Mouse (Mus musculus) stomach, postnatal 0 days (tissue): ENCODE results near the gene Pkd1. TPM values are rescaled to one million over a fixed set of nuclear protein-coding genes. Genes with fewer than 3 reads are reported as not detected.

Source experiments
- ATAC-seq: fragments of 200-750 bp; cut with Nextera tagmentation; 2 replicates; pipeline ENCODE4 v1.8.0; 2017; ENCODE audit not compliant: low FRiP score, low TSS enrichment
- DNase-seq: peaks from one replicate; pipeline ENCODE4 v3.0.0-alpha.2; 2016; ENCODE audit warnings: low spot score
- H3K27ac ChIP-seq: fragments of 300-500 bp; sonication (generic); replicated peaks from 2 replicates; pipeline ENCODE4 v1.5.1; 2014; ENCODE audit warnings: mild to moderate bottlenecking, control low read depth
- H3K27me3 ChIP-seq: fragments of 300-500 bp; sonication (generic); 2 replicates; pipeline ENCODE4 v1.6.1; 2014; ENCODE audit warnings: low read length; ENCODE audit not compliant: control insufficient read depth, insufficient read depth
- H3K36me3 ChIP-seq: fragments of 300-500 bp; sonication (generic); 2 replicates; pipeline ENCODE4 v1.6.1; 2014; ENCODE audit warnings: low read length, mixed read lengths; ENCODE audit not compliant: control insufficient read depth, insufficient read depth
- H3K4me1 ChIP-seq: fragments of 300-500 bp; sonication (generic); replicated peaks from 2 replicates; pipeline ENCODE4 v1.6.1; 2014; ENCODE audit warnings: antibody characterized with exemption; ENCODE audit not compliant: control insufficient read depth, insufficient read depth
- H3K4me2 ChIP-seq: fragments of 300-500 bp; sonication (generic); replicated peaks from 2 replicates; pipeline ENCODE4 v1.6.1; 2014; ENCODE audit warnings: low read depth, mild to moderate bottlenecking, control low read depth, moderate library complexity
- H3K4me3 ChIP-seq: fragments of 300-500 bp; sonication (generic); 2 replicates; pipeline ENCODE4 v1.5.1; 2014; ENCODE audit warnings: low read depth, low read length, control low read depth
- H3K9ac ChIP-seq: fragments of 300-500 bp; sonication (generic); 2 replicates; pipeline ENCODE4 v1.6.1; 2014; ENCODE audit warnings: mild to moderate bottlenecking, low read length, control low read depth, mixed read lengths
- H3K9me3 ChIP-seq: fragments of 300-500 bp; sonication (generic); 2 replicates; pipeline ENCODE4 v1.6.1; 2016; ENCODE audit warnings: low read length; ENCODE audit not compliant: control insufficient read depth
- CTCF ChIP-seq: IDR thresholded peaks from 2 replicates; pipeline ENCODE4 v1.5.1; 2016; ENCODE audit warnings: antibody characterized with exemption, low read depth, mild to moderate bottlenecking, moderate library complexity
- EP300 ChIP-seq: optimal IDR thresholded peaks from 2 replicates; pipeline ENCODE3; 2016; ENCODE audit warnings: antibody characterized with exemption
- WGBS: fragments of 180-500 bp; shearing (Covaris S2); extraction: QIAGEN DNeasy Blood & Tissue Kit; methylation state at CpG from one replicate; pipeline ENCODE4 v1.1.7; 2014; 5-methylcytosine and 5-hydroxymethylcytosine counted together
- polyA plus RNA-seq: library from polyadenylated mRNA; unstranded; fragments of >200 nt; fragmentation: Nextera tagmentation; extraction: Ambion mirVana; gene quantifications from 2 replicates; pipeline ENCODE4 v1.2.1, GENCODE M21; 2015

The Pkd1 gene
- polyA plus RNA-seq, 1 experiment from 2014 or later, result 12.3 TPM

GRCm38 (mm10) chr17:24545247-24545646 lies 4.4 kb upstream of the Pkd1 start:
- Histone ChIP-seq H3K27me3 (no peaks in the 10 kb centered on the region), H3K9ac (no peak overlapping the region), H3K4me2 (no peak overlapping the region), H3K4me1 (no peaks in the 10 kb centered on the region), H3K27ac (no peak overlapping the region), H3K9me3 (no peaks in the 10 kb centered on the region), H3K36me3 (no peaks in the 10 kb centered on the region), H3K4me3 (no peak overlapping the region)
- WGBS, result 95% methylated on average over 2 of the region's 2 CpGs
- ATAC-seq (no peak), DNase-seq (no peak)
- TF ChIP-seq CTCF (no peak), EP300 (no peak)

DNA sequence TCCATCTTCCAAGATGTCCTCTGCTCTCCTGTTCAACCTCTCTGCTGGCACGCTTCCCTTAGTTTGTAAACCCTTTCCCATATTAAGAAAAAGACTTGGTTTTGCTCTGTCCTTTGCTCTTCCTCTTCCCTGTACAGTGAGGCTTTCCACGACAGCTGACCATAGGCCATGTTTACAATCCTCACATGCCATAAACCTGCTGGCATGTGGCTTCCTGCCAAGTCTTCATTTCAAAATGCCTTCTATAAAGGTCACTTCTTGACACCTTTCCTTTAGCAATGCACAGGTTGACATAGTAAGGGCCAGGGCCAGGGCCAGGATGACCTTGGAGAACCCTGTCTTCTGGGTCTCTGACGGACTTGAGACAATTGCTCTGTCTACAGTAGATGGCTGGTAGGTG lies 3.4 kb upstream of the Pkd1 start:
- Histone ChIP-seq H3K4me3 (no peak overlapping the region), H3K4me2 (no peak overlapping the region), H3K9ac (no peak overlapping the region), H3K9me3 (no peaks in the 10 kb centered on the region), H3K27ac (no peak overlapping the region), H3K27me3 (no peaks in the 10 kb centered on the region), H3K36me3 (no peaks in the 10 kb centered on the region), H3K4me1 (no peaks in the 10 kb centered on the region)
- no peak for ATAC-seq
- WGBS, result 64% methylated on average over 3 of the region's 3 CpGs
- no peak for TF ChIP-seq CTCF
- TF ChIP-seq EP300, result no peak
- DNase-seq, result peak; percentile 23

GRCm38 (mm10) chr17:24548435-24548834 lies 1.2 kb upstream of the Pkd1 start:
- H3K9me3 ChIP-seq, result no peaks in the 10 kb centered on the region
- ATAC-seq (no peak), DNase-seq (no peak)
- no peaks in the 10 kb centered on the region for H3K4me1 ChIP-seq
- WGBS, result 21% methylated on average over 9 of the region's 9 CpGs
- H3K27ac ChIP-seq, result peak overlapping the region; percentile 83
- no peaks in the 10 kb centered on the region for H3K27me3 ChIP-seq
- H3K9ac ChIP-seq, result peak overlapping the region; percentile 52; the same call in 1 of the 2 replicates
- H3K4me2 ChIP-seq, result peak overlapping the region; percentile 80
- peak overlapping the region; percentile 94 for H3K4me3 ChIP-seq
- TF ChIP-seq EP300 (no peak), CTCF (no peak)
- no peaks in the 10 kb centered on the region for H3K36me3 ChIP-seq

DNA sequence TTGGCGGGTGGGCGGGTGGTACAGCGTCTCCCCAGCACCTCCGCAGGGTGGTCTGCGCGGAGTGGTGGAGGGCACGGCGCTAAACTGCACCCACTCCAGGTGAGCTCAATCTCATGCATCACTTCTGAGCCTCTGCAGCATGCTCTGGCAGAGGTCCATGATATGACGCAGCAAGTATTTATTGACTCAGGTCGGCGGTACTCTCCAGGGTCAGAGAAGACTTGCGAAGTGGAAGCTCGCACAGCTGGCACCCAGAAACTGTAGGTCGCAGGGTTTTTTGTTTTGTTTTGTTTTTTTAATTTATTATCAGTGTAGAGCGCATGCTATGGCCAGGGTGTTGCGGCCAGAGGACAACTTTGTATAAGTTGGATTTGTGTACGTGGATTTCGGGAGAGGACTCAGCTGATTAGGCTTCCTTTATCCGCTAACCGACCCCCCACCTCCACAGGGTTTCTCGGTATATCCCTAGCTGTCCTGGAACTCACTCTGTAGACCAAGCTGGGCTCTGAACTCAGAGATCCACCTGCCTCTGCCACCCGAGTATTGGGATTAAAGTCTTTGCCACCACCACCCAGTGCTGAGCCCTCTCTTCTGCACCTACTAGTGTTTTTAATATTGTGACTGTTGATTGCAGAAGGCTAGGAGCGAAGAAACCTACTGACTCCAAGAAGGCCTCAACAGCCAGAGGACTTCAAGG lies 565 bp upstream of the Pkd1 start:
- DNase-seq (peak; percentile 86), ATAC-seq (peak; percentile 38)
- WGBS, result 2% methylated on average over 23 of the region's 23 CpGs

DNA sequence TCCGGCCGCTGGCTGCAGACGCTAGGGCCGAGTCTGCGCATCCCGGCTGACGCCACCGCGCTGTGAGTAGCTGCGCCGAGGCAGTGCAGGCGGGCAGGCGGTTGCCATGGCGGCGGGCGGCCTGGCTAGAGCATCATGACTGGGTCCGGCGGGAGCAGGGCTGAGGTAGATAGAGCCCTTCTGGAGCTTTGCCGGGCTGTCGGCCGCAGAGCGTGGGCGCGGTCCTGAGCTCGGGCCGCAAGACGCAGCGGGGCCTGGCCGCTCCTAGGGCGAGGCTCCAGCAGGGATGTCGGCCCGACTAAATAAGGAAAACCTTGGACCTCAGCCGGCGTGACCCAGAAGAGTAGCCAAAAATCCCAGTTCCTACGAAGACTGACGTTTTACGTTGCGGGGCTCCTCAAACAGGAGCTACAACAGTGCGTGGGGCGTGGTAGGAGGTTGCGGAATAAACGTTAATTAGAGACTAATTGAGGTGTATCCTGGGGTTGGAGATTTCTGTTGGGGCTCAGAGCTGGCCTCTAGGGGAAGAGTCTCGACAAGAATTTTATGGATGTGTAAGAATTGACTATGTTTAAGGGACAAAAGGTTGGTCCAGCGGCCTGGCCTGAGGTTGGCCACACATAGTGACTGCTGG lies 899 bp downstream of the Pkd1 start:
- DNase-seq (peak; percentile 83), ATAC-seq (peak; percentile 78)
- no peaks in the 10 kb centered on the region for H3K4me1 ChIP-seq
- H3K4me3 ChIP-seq, result peak overlapping the region; percentile 94
- H3K9me3 ChIP-seq, result no peaks in the 10 kb centered on the region
- H3K36me3 ChIP-seq, result no peaks in the 10 kb centered on the region
- under 1% methylated on average over 44 of the region's 44 CpGs for WGBS
- no peaks in the 10 kb centered on the region for H3K27me3 ChIP-seq
- H3K9ac ChIP-seq, result peak overlapping the region; percentile 93
- H3K27ac ChIP-seq, result peak overlapping the region; percentile 99
- H3K4me2 ChIP-seq, result peak overlapping the region; percentile 80
- TF ChIP-seq CTCF, result peak; percentile 27; the same call in 1 of the 2 replicates
- no peak for TF ChIP-seq EP300

More for the DNA sequence above, 565 bp upstream of the Pkd1 start:
- Histone ChIP-seq H3K4me2 (peak overlapping the region; percentile 80), H3K9me3 (no peaks in the 10 kb centered on the region), H3K9ac (peak overlapping the region; percentile 52), H3K4me3 (peak overlapping the region; percentile 94), H3K36me3 (no peaks in the 10 kb centered on the region), H3K27me3 (no peaks in the 10 kb centered on the region), H3K27ac (peak overlapping the region; percentile 83), H3K4me1 (no peaks in the 10 kb centered on the region)
- TF ChIP-seq EP300, result no peak
- TF ChIP-seq CTCF, result no peak

DNA sequence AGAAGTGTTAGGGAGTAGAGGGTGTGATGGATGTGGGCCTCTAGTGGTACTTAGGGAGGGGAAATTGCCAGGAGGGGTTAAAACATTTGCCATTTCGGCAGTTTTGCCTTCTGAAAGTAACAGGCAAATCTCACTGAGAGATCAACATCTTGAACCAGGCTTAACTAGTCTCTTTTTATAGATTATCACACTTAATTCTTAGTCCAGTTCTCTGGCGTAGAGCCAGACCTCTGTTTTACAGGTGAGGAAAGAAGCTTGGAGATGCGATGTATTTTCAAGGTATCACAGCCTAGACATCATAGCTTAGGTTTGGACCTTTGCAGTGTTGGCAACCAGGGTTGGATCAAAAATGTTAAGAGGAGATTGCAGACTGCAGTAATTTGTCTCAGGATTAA lies 1.4 kb downstream of the Pkd1 start:
- DNase-seq (no peak), ATAC-seq (no peak)
- 53% methylated on average over 3 of the region's 3 CpGs for WGBS
- Histone ChIP-seq H3K36me3 (no peaks in the 10 kb centered on the region), H3K9me3 (no peaks in the 10 kb centered on the region), H3K4me3 (peak overlapping the region; percentile 94), H3K27ac (peak overlapping the region; percentile 99), H3K27me3 (no peaks in the 10 kb centered on the region), H3K9ac (peak overlapping the region; percentile 93), H3K4me1 (no peaks in the 10 kb centered on the region), H3K4me2 (peak overlapping the region; percentile 80)
- TF ChIP-seq CTCF, result no peak
- no peak for TF ChIP-seq EP300
